In genomic region chr7:83966047-83966818, GRCm38 (mm10) we compare ENCODE assay signal across 16 mouse cellular contexts.
A peak's percentile ranks its signal among the peaks of the same experiment; 100 is the strongest.
DNase-seq lines count a peak whose midpoint lies in the region; ATAC-seq lines count a peak whose summit lies in the region.
"Had no signal": no experiment of that assay in that cellular context is flagged by ENCODE, and none has a peak within 500 bp of the region (broad histone marks: within the 10 kb centered on the region; RNA-seq: fewer than 3 reads in every experiment).

No protein-coding gene starts in this region.

- no peaks in the 10 kb centered on the region for H3K9me3 ChIP-seq in heart, embryonic 15.5 days (replicated peaks)
- no peaks in the 10 kb centered on the region for H3K9me3 ChIP-seq in hindbrain, embryonic 13.5 days
- no peaks in the 10 kb centered on the region for H3K9me3 ChIP-seq in midbrain, embryonic 14.5 days (ENCODE audit: control insufficient read depth, low read length)
- H3K9me3 ChIP-seq: forebrain, embryonic 15.5 days; limb, embryonic 10.5 days; liver, embryonic 15.5 days had no signal

- DNase-seq in heart, adult 18-20 months = peak; percentile 34 to 45
- DNase-seq in heart, postnatal 4 days = no peak
- peak; percentile 33 for DNase-seq in R1 (ENCODE audit: low read depth, low spot score)
- DNase-seq in lung, postnatal 4 days = peak; percentile 12 to 44
- DNase-seq in midbrain, embryonic 14.5 days = no peak
- DNase-seq: cerebellum, adult 11-12 months; kidney, adult 2 months; spleen, adult 18-20 months; thymus, adult 2 months had no signal

- no peak overlapping the region for H3K9ac ChIP-seq in heart, embryonic 15.5 days
- H3K9ac ChIP-seq in hindbrain, embryonic 13.5 days = no peak overlapping the region
- no peak overlapping the region for H3K9ac ChIP-seq in midbrain, embryonic 14.5 days (replicated peaks; ENCODE audit: low read length)
- H3K9ac ChIP-seq: forebrain, embryonic 15.5 days; hindbrain, embryonic 14.5 days; liver, embryonic 15.5 days had no signal

- H3K4me3 ChIP-seq in heart, embryonic 15.5 days = no peak overlapping the region
- no peak overlapping the region for H3K4me3 ChIP-seq in hindbrain, embryonic 13.5 days
- H3K4me3 ChIP-seq in midbrain, embryonic 14.5 days (replicated peaks; ENCODE audit: low read depth, low read length) = no peak overlapping the region
- H3K4me3 ChIP-seq: forebrain, embryonic 15.5 days; limb, embryonic 10.5 days; liver, embryonic 15.5 days had no signal

- 52% methylated on average over 5 of the region's 5 CpGs for WGBS in heart, embryonic 15.5 days
- 87% methylated on average over 5 of the region's 5 CpGs for WGBS in hindbrain, embryonic 13.5 days
- WGBS in midbrain, embryonic 14.5 days = 85% methylated on average over 5 of the region's 5 CpGs

- peaks cover 8% of the 10 kb centered on the region; the same call in 1 of the 2 replicates for H3K4me1 ChIP-seq in heart, embryonic 15.5 days (replicated peaks)
- no peaks in the 10 kb centered on the region for H3K4me1 ChIP-seq in hindbrain, embryonic 13.5 days (replicated peaks)
- H3K4me1 ChIP-seq in midbrain, embryonic 14.5 days (ENCODE audit: control insufficient read depth, insufficient read depth, low read length) = no peaks in the 10 kb centered on the region
- H3K4me1 ChIP-seq: forebrain, embryonic 15.5 days; limb, embryonic 10.5 days; liver, embryonic 15.5 days had no signal

- H3K4me2 ChIP-seq in heart, embryonic 15.5 days = no peak overlapping the region
- no peak overlapping the region for H3K4me2 ChIP-seq in hindbrain, embryonic 13.5 days
- H3K4me2 ChIP-seq in midbrain, embryonic 14.5 days (ENCODE audit: low read length) = no peak overlapping the region
- H3K4me2 ChIP-seq: forebrain, embryonic 15.5 days; hindbrain, embryonic 14.5 days; liver, embryonic 15.5 days; midbrain, embryonic 11.5 days had no signal

- ATAC-seq in heart, embryonic 15.5 days (replicated peaks; ENCODE audit: insufficient number of reproducible peaks, insufficient read depth, low FRiP score, low read depth) = no peak
- no peak for ATAC-seq in hindbrain, embryonic 13.5 days (ENCODE audit: low FRiP score)
- no peak for ATAC-seq in midbrain, embryonic 14.5 days (ENCODE audit: low FRiP score, low TSS enrichment)
- ATAC-seq: forebrain, embryonic 15.5 days had no signal

- no peaks in the 10 kb centered on the region for H3K36me3 ChIP-seq in heart, embryonic 15.5 days
- no peaks in the 10 kb centered on the region for H3K36me3 ChIP-seq in hindbrain, embryonic 13.5 days
- no peaks in the 10 kb centered on the region for H3K36me3 ChIP-seq in midbrain, embryonic 14.5 days (ENCODE audit: control insufficient read depth, insufficient read depth, low read length)
- H3K36me3 ChIP-seq: forebrain, embryonic 15.5 days; limb, embryonic 10.5 days; liver, embryonic 15.5 days had no signal

- no peaks in the 10 kb centered on the region for H3K27me3 ChIP-seq in heart, embryonic 15.5 days
- H3K27me3 ChIP-seq in hindbrain, embryonic 13.5 days = no peaks in the 10 kb centered on the region
- H3K27me3 ChIP-seq in midbrain, embryonic 14.5 days (ENCODE audit: control insufficient read depth, insufficient read depth, low read length) = no peaks in the 10 kb centered on the region
- H3K27me3 ChIP-seq: forebrain, embryonic 15.5 days; liver, embryonic 15.5 days had no signal

- peak overlapping the region; percentile 31 for H3K27ac ChIP-seq in heart, embryonic 15.5 days
- H3K27ac ChIP-seq in hindbrain, embryonic 13.5 days = no peak overlapping the region
- no peak overlapping the region for H3K27ac ChIP-seq in midbrain, embryonic 14.5 days (replicated peaks; ENCODE audit: low read depth, low read length)
- H3K27ac ChIP-seq: forebrain, embryonic 15.5 days; hindbrain, embryonic 14.5 days; limb, embryonic 10.5 days; liver, embryonic 15.5 days had no signal

Comparison
In these comparisons a context has a peak if more than half of its experiments do, and no peak if none do; other contexts are left out.
1. DNase-seq: peak in heart, adult 18-20 months (2 of 2), R1 (single experiment) and lung, postnatal 4 days (2 of 2); none in heart, postnatal 4 days (single experiment) and midbrain, embryonic 14.5 days (single experiment).